In genomic region chr14:29723267-29723666, GRCm38 (mm10) we compare ENCODE assay signal across 8 mouse cellular contexts. TPM values are rescaled to one million over a fixed set of nuclear protein-coding genes. Genes with fewer than 3 reads are reported as not detected.
DNase-seq lines count a peak whose midpoint lies in the region; ATAC-seq lines count a peak whose summit lies in the region.

No protein-coding gene starts in this region.

- no peaks in the 10 kb centered on the region for H3K9me3 ChIP-seq in forebrain, embryonic 11.5 days (ENCODE audit: control insufficient read depth, low read length)
- no peaks in the 10 kb centered on the region for H3K9me3 ChIP-seq in hindbrain, embryonic 15.5 days
- H3K9me3 ChIP-seq in midbrain, embryonic 14.5 days (ENCODE audit: control insufficient read depth, low read length) = no peaks in the 10 kb centered on the region

- H3K4me1 ChIP-seq in forebrain, embryonic 11.5 days (replicated peaks; ENCODE audit: control insufficient read depth, insufficient read depth, low read length) = peaks cover 9% of the 10 kb centered on the region
- peaks cover 26% of the 10 kb centered on the region for H3K4me1 ChIP-seq in hindbrain, embryonic 15.5 days (replicated peaks)
- 0 out of 2 replicates have a peak, but pooled peaks cover 6% of the 10 kb centered on the region for H3K4me1 ChIP-seq in midbrain, embryonic 14.5 days (ENCODE audit: control insufficient read depth, insufficient read depth, low read length)

- peak overlapping the region; percentile 83 for H3K9ac ChIP-seq in forebrain, embryonic 11.5 days (ENCODE audit: low read length)
- H3K9ac ChIP-seq in hindbrain, embryonic 15.5 days = peak overlapping the region; percentile 70
- peak overlapping the region; percentile 72; the same call in 1 of the 2 replicates for H3K9ac ChIP-seq in midbrain, embryonic 14.5 days (replicated peaks; ENCODE audit: low read length)

- no peaks in the 10 kb centered on the region for H3K36me3 ChIP-seq in forebrain, embryonic 11.5 days (ENCODE audit: control insufficient read depth, insufficient read depth, low read length)
- no peaks in the 10 kb centered on the region for H3K36me3 ChIP-seq in hindbrain, embryonic 15.5 days
- no peaks in the 10 kb centered on the region for H3K36me3 ChIP-seq in midbrain, embryonic 14.5 days (ENCODE audit: control insufficient read depth, insufficient read depth, low read length)

- ATAC-seq in forebrain, embryonic 11.5 days (replicated peaks; ENCODE audit: low FRiP score) = no peak
- no peak for ATAC-seq in hindbrain, embryonic 15.5 days (ENCODE audit: low FRiP score, low read depth)
- ATAC-seq in midbrain, embryonic 14.5 days (ENCODE audit: low FRiP score, low TSS enrichment) = no peak
- ATAC-seq in megakaryocyte progenitor cell, adult 5-6 weeks (replicated peaks; ENCODE audit: poor library complexity) = no peak

- H3K27ac ChIP-seq in forebrain, embryonic 11.5 days (ENCODE audit: low read depth, low read length) = no peak overlapping the region
- peak overlapping the region; percentile 80; the same call in 1 of the 2 replicates for H3K27ac ChIP-seq in hindbrain, embryonic 15.5 days (replicated peaks)
- no peak overlapping the region; the same call in 1 of the 2 replicates for H3K27ac ChIP-seq in midbrain, embryonic 14.5 days (replicated peaks; ENCODE audit: low read depth, low read length)

- peak; percentile 33 to 66 for DNase-seq in layer of hippocampus, adult 18-20 months (ENCODE audit: low spot score in 2 of 2)
- DNase-seq in layer of hippocampus, postnatal 25 days (ENCODE audit: extremely low spot score in 1 of 2, low spot score in 1 of 2) = no peak
- DNase-seq in forebrain, embryonic 11.5 days (ENCODE audit: low spot score) = no peak
- DNase-seq in midbrain, embryonic 14.5 days = peak; percentile 40
- no peak for DNase-seq in natural killer cell, adult 2 months (ENCODE audit: low spot score in 2 of 2)
- DNase-seq in spleen, postnatal 4 days (ENCODE audit: low spot score in 2 of 2) = no peak

- WGBS in forebrain, embryonic 11.5 days = 10% methylated on average over 10 of the region's 10 CpGs
- WGBS in hindbrain, embryonic 15.5 days = 5% methylated on average over 10 of the region's 10 CpGs
- 4% methylated on average over 10 of the region's 10 CpGs for WGBS in midbrain, embryonic 14.5 days

- H3K4me3 ChIP-seq in forebrain, embryonic 11.5 days (ENCODE audit: low read depth, low read length) = peak overlapping the region; percentile 61
- H3K4me3 ChIP-seq in hindbrain, embryonic 15.5 days = peak overlapping the region; percentile 57
- peak overlapping the region; percentile 73 for H3K4me3 ChIP-seq in midbrain, embryonic 14.5 days (replicated peaks; ENCODE audit: low read depth, low read length)

- H3K27me3 ChIP-seq in forebrain, embryonic 11.5 days (ENCODE audit: control insufficient read depth, insufficient read depth, low read length) = peaks cover 43% of the 10 kb centered on the region
- H3K27me3 ChIP-seq in hindbrain, embryonic 15.5 days = peaks cover 19% of the 10 kb centered on the region
- peaks cover 20% of the 10 kb centered on the region; the same call in 1 of the 2 replicates for H3K27me3 ChIP-seq in midbrain, embryonic 14.5 days (ENCODE audit: control insufficient read depth, insufficient read depth, low read length)

- H3K4me2 ChIP-seq in forebrain, embryonic 11.5 days (ENCODE audit: low read depth, low read length, severe bottlenecking) = peak overlapping the region; percentile 99
- peak overlapping the region; percentile 97 for H3K4me2 ChIP-seq in hindbrain, embryonic 15.5 days
- H3K4me2 ChIP-seq in midbrain, embryonic 14.5 days (ENCODE audit: low read length) = peak overlapping the region; percentile 100

RNA-seq across cellular contexts. Expression of gene Cacna2d3, which starts 1.6 kb away (rescaled TPM):
- total RNA-seq in layer of hippocampus, adult 18-20 months (2021) = 10 to 100 TPM; 85.8 to 89.9 TPM
- total RNA-seq in layer of hippocampus, postnatal 25 days (2021) = 100 to 1,000 TPM in 1 of 2 experiments, 10 to 100 TPM in 1; 98.0 to 104 TPM
- 4.5 and 5.1 TPM in 2 replicates for polyA plus RNA-seq in forebrain, embryonic 11.5 days (2014; fragmentation: Nextera tagmentation; extraction: Ambion mirVana)
- polyA plus RNA-seq in hindbrain, embryonic 15.5 days (2015; fragmentation: Nextera tagmentation; extraction: Ambion mirVana) = 46.8 and 47.1 TPM in 2 replicates
- polyA plus RNA-seq in midbrain, embryonic 14.5 days (2014; fragmentation: Nextera tagmentation; extraction: Ambion mirVana) = 28.3 and 38.5 TPM in 2 replicates
- total RNA-seq in megakaryocyte progenitor cell, adult 5-6 weeks (2015) = not detected in 2 replicates
- total RNA-seq in megakaryocyte progenitor cell, adult 5-6 weeks (2017) = not detected in 2 replicates

Comparison
In these comparisons a context has a peak if more than half of its experiments do, and no peak if none do; other contexts are left out.
1. DNase-seq: peak in layer of hippocampus, adult 18-20 months (2 of 2) and midbrain, embryonic 14.5 days (single experiment); none in layer of hippocampus, postnatal 25 days (0 of 2), forebrain, embryonic 11.5 days (single experiment), natural killer cell, adult 2 months (0 of 2) and spleen, postnatal 4 days (0 of 2).
2. RNA of gene Cacna2d3, which starts 1.6 kb away (total RNA-seq): 98.0 to 104 TPM in layer of hippocampus, postnatal 25 days and 85.8 to 89.9 TPM in layer of hippocampus, adult 18-20 months; not detected in megakaryocyte progenitor cell, adult 5-6 weeks; every median in the first group is over 10 times any median in the second.
3. Peak in every context shown above with its lines, with median percentiles within 50 percentile points of each other: H3K4me2 ChIP-seq, H3K4me3 ChIP-seq and H3K9ac ChIP-seq.